Mouse (Mus musculus): ENCODE measurements around the gene Hnrnpll. TPM values are rescaled to one million over a fixed set of nuclear protein-coding genes. Genes with fewer than 3 reads are reported as not detected.
"Not testable (repeated sequence)": the region's sequence is repeated elsewhere in the genome, so short reads cannot be mapped to it uniquely, and the experiment has no call there.

Gene Hnrnpll
- total RNA-seq, 2 experiments from 2014 or later: 62.6 to 67.3 TPM

DNA sequence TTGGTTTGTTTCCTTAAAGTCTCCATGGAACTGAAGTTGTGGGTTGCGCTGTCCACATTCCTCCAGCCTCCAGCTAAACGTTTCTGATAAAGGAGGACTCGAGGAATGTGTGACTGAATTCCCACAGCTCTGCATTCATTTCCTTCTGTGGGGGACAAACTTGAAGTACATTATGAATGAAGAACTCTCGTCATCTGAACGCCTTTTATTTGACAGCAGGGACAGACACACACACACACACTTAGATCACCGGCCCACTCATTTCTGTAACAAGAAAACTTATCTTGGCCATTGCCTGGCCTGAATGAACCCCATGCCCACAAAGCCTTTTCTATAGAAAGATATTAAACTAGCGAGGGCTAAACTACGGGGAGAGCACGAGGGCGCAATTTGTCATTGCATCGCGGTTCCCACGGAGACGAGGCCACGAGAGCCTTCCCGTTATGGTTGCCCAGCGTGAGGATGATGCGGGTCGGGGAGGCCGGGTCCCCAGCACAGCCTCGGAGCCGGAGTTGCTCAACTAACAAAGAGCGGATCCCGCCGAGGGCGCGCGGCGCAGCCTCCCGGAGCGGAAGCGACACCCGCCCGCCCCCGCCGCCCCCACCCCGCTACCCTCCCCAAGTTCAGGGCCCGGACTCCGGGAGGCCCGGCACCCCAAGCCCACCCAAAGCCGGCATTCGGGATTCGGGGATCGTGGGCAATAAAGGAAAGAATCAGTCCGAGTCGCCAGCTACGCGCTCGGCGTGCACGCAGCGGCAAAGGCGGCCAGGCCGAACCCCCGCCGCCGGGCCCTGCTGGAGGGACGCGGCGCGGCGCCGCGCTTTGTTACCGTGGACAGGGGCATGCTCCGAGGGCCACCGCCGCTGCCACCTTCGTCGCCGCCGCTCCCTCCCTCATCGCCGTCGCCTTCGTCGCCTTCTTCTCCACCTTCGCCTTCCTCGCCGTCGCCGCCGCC is 1.0 kb downstream of the Hnrnpll start:
- intact Hi-C loops (cut with DNase I): loop anchor here (5.0 kb wide), 1 partner anchor 106 kb away; no protein-coding TSS in a partner anchor
- DNase-seq (ENCODE audit: extremely low spot score in 1 of 2, low spot score in 2 of 2): peak; percentile 27 to 71

DNA sequence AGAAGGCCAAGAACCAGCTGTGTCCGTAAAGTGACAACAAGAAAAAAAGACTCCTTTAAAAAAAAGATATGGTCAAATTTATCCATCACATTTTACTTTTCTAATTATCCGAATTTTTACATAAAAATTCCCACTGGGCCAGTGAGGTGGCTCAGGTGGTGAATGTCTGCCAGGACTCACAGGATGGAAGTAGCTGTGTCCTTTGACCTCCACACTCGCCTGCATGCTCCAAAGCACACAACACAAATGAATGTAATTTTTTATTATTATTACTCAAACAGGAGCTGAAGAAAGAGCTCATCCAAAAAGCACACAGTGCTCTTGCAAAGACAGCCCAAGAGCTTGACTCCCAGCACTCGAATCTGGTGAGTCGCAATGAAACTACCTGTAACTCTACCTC is 2.0 kb downstream of the Hnrnpll start:
- no peak for DNase-seq (ENCODE audit: extremely low spot score in 1 of 2, low spot score in 2 of 2)
- intact Hi-C loops (cut with DNase I): loop anchor here (5.0 kb wide), 1 partner anchor 107 kb away; no protein-coding TSS in a partner anchor

DNA sequence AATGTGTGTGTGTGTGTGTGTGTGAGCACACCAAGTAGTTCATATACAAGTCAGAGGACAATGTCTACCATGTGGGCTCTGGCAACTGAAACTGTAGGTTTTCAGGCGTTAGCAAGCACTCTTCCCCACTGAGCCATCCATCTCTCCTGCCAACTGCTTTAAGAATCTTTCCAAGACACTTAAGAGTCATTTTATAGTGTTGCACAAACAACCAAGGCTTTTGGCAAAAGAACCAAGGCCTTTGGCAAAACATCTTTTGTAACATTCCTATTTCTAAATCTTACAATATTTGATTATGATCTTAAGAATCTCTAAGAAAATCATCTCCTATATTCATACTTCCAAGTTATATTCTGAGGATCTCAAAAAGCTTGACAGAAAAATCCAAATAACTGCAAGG is 2.4 kb downstream of the Hnrnpll start:
- DNase-seq (ENCODE audit: extremely low spot score in 1 of 2, low spot score in 2 of 2): no peak

DNA sequence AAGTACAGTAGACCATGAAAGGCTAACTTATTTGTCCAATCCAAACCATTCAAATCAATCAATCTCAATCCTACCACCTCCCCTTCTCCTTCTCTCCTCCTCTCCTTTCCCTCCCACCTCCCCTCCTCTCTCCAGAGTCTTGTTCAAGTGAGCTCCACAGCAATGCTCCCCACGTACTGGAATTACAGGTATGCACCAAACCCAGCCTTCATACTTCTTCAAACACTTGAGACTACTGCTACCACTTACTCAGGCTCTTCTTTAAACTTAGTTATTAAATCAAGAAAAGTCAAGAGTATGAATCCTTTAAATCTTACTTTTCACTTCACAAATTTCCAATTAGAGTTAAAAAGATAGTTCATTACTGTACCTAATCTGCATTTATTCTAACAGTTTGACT is 3.6 kb downstream of the Hnrnpll start:
- intact Hi-C loops (cut with DNase I): no loop called here
- no peak for DNase-seq (ENCODE audit: extremely low spot score in 1 of 2, low spot score in 2 of 2)

More for the DNA sequence above, 2.4 kb downstream of the Hnrnpll start:
- intact Hi-C loops (cut with DNase I): loop anchor here (5.0 kb wide), 1 partner anchor 108 kb away; no protein-coding TSS in a partner anchor

DNA sequence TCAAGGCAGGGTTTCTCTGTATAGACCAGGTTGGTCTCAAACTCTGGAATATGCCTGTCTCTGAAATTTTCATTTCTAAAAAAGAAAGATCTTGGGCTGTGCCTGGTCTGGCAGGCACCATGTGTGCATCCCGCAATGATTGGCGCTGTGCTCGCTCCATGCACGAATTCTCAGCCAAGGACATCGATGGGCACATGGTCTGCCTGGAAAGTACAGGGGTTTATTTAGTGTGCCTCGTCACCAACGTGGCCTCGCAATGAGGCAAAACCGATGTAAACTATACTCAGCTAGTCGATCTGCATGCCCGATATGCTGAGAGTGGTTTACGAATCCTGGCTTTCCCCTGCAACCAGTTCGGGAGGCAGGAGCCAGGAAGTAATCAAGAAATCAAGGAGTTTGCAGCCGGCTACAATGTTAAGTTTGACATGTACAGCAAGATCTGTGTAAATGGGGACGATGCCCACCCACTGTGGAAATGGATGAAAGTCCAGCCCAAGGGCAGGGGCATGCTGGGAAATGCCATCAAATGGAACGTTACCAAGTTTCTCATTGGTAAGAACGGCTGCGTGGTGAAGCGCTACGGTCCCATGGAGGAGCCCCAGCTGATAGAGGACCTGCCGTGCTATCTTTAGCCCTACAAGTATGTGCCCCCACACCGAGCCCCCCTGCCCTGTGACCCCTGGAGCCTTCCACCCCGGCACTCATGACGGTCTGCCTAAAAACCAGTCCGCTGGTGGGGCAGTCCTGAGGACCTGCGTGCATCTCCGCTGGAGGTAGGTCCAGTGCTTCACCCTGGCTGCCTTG is 8.0 kb downstream of the Hnrnpll start:
- no peak for DNase-seq (ENCODE audit: extremely low spot score in 1 of 2, low spot score in 2 of 2)
- intact Hi-C loops (cut with DNase I): no loop called here

DNA sequence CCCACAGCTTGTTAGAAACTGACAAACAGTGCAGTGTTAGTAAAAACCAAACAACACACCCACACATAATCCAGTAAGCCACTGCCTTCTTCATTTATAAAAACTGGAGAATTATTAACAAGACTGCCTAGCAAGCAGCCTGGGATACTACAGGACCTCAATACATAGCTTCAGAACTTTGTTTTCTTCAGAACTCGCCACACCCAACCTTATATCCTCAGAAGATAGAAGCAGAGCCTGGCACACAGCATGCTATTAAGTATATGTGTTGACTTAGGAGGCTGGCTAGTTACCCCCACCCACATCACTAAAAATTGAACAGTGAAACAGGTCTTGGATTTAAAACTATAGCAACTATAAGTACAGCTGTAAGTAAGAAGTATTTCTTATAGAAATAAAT is 10.5 kb downstream of the Hnrnpll start:
- intact Hi-C loops (cut with DNase I): no loop called here
- no peak for DNase-seq (ENCODE audit: extremely low spot score in 1 of 2, low spot score in 2 of 2)

DNA sequence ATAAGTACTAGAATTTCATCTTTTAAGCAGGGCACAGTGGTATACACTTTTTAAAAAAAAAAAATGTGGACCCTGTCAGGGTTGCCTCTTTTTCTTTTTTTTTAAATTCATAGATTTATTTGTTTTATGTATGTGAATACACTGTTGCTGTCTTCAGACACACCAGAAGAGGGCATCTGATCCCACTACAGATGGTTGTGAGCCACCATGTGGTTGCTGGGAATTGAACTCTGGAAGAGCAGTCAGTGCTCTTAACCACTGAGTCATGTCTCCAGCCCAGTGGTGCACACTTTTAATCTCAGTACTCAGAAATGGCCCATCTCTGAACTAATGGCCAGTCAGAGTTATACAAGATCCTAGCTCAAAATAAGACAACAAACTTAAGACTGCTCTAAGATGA is 12.8 kb downstream of the Hnrnpll start:
- intact Hi-C loops (cut with DNase I): loop anchor here (2.0 to 10.0 kb wide), 2 partner anchors 132 to 194 kb away; no protein-coding TSS in a partner anchor
- DNase-seq (ENCODE audit: extremely low spot score in 1 of 2, low spot score in 2 of 2): not testable (repeated sequence)

DNA sequence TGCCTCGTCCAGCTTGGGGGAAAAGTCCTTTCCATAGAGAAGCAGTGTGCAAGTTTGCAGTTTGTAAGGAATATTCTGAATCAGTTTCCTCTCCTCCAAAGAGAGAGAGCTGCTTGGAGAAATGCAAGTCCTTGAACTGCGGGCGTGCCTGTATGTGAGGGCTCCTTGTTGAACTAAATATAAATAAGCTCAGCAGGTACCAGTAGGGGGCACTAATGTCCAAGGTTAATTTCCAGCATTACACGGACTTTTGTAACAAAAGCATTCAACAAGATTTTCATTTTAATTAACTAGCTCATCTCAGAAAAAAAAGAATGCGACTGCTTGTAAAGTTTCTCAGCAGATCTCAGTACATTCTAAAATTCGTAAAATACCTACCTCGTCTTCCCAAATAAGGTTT is 13.9 kb downstream of the Hnrnpll start:
- intact Hi-C loops (cut with DNase I): loop anchor here (2.0 to 10.0 kb wide), 2 partner anchors 133 to 193 kb away; no protein-coding TSS in a partner anchor
- peak; percentile 49 to 67 for DNase-seq (ENCODE audit: extremely low spot score in 1 of 2, low spot score in 2 of 2)

DNA sequence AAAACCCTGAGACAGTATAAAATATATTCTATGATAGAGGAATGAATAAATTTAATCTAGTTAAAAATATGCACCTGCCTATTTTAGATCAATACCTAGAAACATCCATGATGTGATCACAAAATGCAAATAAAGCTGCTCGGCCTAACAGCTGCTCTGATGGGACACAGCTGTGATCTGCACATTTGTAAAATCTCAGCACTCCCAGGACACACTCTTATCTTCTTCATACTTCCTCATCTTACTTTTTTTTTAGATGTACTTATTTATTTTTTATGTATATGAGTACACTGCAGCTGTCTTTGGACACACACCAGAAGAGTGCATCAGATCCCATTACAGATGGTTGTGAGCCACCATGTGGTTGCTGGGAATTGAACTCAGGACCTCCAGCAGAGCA is 20.4 kb downstream of the Hnrnpll start:
- intact Hi-C loops (cut with DNase I): loop anchor here (10.0 kb wide), 1 partner anchor 187 kb away; no protein-coding TSS in a partner anchor

DNA sequence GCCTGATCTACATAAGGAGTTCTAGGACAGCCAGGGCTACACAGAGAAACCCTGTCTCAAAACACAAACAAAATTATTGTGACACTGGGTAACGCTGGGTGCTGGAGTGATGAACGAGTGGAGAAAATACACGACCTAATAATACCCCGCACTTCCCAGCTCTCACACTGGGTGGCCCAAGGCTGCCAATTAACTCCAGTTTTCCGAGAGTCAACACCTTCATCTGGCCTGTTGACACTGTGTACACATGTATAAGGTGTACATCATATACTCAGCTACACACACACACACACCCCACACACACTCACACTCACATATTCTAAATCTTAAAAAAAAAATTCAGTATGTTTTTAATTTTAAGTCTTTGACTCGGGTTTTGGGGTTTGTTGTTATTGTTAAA is 33.5 kb downstream of the Hnrnpll start:
- intact Hi-C loops (cut with DNase I): no loop called here
- no peak for DNase-seq (ENCODE audit: extremely low spot score in 1 of 2, low spot score in 2 of 2)

More for the DNA sequence above, 20.4 kb downstream of the Hnrnpll start:
- DNase-seq (ENCODE audit: extremely low spot score in 1 of 2, low spot score in 2 of 2): no peak

DNA sequence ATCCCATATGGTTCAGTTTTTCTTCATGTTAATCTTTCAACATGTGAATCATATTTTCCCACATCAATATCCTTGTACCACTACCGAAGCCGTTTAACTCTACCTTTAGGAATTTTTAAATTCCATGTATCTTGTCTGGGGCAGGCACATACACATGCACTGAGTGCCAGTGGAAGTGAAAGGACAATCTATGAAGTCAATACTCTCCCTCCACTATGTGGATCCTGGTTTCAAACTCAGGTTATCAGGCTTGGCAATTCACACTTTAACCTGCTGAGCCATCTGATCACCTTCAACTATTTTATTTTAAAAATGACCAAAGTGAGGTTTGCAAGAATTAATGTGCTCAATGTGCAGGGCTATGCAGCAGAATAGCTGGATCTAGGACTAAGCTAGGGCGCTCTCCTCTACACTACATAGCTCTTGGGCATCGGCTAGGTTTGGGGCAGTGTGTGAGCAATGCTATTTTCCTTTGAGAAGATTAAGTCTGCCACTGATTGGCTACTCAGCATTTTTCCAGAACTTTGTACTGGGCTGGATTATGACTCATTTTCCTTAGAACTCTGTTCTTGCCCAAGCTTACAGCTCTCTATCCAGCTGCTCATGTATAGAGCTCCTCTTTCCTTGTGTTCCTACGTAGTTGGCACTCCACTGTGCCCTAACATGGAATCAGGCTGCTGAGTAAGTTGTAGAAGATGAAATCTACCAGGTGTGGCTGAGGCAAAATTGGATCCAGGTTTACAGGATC is 35.8 kb downstream of the Hnrnpll start:
- DNase-seq (ENCODE audit: extremely low spot score in 1 of 2, low spot score in 2 of 2): no peak
- intact Hi-C loops (cut with DNase I): no loop called here

DNA sequence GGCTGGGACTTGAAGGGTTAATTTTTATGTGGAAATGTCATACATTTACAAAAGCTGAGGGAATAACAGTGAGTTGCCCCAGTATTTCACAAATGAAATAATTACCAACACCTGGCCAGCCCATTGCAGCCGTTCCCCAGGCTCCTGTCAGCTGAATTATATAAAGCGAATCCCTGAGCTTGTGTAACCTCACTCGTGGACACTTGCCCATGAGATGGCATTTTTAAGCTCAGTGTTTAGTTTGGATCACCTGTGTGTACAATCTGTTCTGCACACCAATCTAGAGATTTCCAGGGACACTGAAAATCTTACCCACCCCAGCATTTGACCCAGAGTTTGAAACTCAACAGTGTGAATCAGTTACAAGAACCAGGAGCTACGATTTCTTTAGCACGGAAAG is 40.0 kb downstream of the Hnrnpll start:
- intact Hi-C loops (cut with DNase I): no loop called here
- no peak for DNase-seq (ENCODE audit: extremely low spot score in 1 of 2, low spot score in 2 of 2)

DNA sequence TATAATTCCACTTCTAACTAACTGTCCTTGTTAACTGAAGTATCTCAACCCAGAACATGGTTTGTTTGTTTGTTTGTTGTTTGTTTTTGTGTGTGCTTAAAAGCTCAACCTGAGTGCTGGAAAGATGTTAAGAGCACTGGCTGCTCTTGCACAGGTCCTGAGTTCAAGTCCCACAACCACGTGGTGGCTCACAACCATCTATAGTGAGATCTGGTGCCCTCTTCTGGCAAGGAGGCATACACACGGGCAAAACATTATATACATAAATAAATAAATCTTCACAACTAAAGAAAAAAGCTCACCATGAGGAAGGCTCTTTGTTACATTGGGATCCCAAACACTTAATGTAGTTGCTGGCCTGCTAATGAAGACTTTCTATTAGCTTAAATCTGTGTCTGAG is 41.6 kb downstream of the Hnrnpll start:
- intact Hi-C loops (cut with DNase I): no loop called here

DNA sequence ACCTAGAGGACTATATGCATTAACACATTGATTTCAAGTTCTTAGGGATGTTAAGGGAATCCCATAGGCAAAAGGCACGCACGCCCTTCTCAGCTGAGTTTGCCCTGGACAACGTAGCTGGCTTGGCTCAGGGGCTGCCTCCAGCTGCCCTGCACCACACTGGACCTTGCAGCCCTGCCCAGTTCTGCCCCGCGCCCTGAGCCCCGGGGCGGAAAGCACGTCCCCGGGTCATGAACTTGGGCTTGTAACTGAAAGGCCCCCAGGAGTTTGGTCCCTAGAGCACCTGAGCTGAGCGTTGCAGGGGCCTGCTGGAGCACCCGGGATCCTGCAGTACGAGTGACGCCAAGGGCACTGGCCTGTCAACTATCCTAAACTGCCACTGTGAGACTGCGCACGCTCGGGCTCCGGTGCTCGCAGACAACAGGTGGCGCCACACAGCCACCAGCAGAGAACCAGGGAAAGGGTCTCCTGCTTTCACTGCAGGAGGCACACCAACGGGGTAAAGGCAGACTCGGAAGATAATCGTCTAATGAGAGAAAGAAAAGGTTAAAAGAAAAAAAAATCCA is 43.1 kb downstream of the Hnrnpll start:
- intact Hi-C loops (cut with DNase I): loop anchor here (5.0 to 10.0 kb wide), 2 partner anchors 163 to 354 kb away; no protein-coding TSS in a partner anchor
- DNase-seq (ENCODE audit: extremely low spot score in 1 of 2, low spot score in 2 of 2): peak in 1 of 2 experiments; percentile 37

More for the DNA sequence above, 41.6 kb downstream of the Hnrnpll start:
- DNase-seq (ENCODE audit: extremely low spot score in 1 of 2, low spot score in 2 of 2): no peak

DNA sequence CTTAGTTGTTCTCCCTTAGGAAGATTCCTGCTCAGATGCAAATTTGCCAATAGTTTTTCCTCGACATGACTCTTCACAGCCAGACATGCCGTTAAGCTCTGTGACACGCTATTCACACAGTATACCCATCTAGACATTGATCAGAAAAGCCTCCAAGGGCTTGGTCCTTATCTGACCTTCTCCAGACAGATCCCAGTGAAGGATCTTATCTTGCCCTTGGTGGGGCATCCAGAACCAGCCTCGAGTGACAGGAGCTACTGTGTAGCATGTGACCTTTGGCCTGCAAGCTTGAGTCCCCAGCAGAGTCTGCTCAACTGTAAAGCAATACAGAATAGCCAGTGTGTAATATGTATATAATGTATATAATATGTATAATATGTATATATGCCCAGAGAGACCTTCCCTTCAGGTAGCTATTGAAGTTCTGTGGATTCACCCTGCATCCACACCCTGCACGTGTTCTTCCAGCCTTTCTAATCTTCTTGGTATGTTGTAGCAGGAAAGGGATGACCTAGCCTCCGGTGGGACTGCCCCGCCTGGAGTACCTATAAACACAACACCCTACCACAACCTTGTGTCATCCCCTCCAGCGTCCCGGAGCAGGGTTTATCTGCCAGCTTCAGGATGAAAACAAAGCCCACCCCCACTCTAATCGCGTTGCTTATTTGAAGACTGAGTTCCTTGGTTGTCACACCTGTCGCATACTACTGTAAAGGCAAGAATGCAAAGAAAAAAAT is 43.7 kb downstream of the Hnrnpll start:
- no peak for DNase-seq (ENCODE audit: extremely low spot score in 1 of 2, low spot score in 2 of 2)
- intact Hi-C loops (cut with DNase I): loop anchor here (5.0 to 10.0 kb wide), 2 partner anchors 164 to 354 kb away; no protein-coding TSS in a partner anchor

DNA sequence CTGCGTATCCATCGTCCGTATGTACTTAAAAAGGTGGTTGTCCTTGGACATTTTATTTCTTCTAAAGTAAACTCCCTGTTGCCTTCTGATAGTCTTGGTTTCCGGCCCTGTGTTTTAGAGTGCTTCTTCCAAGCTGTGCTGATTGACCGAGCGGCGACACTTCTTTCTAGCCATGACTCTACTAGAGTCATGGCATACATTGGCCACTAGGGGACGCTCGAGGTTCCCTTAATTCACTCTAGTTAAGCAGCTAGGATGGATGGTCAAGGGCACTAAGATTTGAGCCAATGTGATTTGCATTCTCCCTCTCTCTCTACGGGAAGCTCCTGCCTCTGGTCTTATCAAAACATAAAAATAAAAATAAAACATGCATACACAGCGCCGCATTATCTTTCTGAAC is 44.7 kb downstream of the Hnrnpll start:
- DNase-seq (ENCODE audit: extremely low spot score in 1 of 2, low spot score in 2 of 2): peak; percentile 46 to 56
- intact Hi-C loops (cut with DNase I): loop anchor here (5.0 to 10.0 kb wide), 2 partner anchors 165 to 353 kb away; no protein-coding TSS in a partner anchor

DNA sequence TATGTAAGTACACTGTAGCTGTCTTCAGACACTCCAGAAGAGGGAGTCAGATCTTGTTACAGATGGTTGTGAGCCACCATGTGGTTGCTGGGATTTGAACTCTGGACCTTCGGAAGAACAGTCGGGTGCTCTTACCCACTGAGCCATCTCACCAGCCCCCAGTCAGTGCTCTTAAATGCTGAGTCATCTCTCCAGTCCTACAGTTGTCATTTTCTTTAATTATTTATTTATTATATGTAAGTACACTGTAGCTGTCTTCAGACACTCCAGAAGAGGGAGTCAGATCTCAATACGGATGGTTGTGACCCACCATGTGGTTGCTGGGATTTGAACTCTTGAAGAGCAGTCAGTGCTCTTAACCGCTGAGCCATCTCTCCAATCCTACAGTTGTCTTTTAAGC is 45.7 kb downstream of the Hnrnpll start:
- intact Hi-C loops (cut with DNase I): loop anchor here (5.0 to 10.0 kb wide), 2 partner anchors 166 to 352 kb away; no protein-coding TSS in a partner anchor
- DNase-seq (ENCODE audit: extremely low spot score in 1 of 2, low spot score in 2 of 2): not testable (repeated sequence)
